Mouse (Mus musculus) gastrocnemius, adult 8-10 months (tissue): Measurements from ENCODE around the gene Il17rc. TPM values are rescaled to one million over a fixed set of nuclear protein-coding genes. Genes with fewer than 3 reads are reported as not detected.

Experiments used
- microRNA-seq: library from miRNA; unstranded; fragments of <30 nt; microRNA quantifications from one replicate; pipeline ENCODE4 v1.2.0, GENCODE M21; 2022
- total RNA-seq, 4 experiments: library from RNA; stranded (reverse); gene quantifications; 2 replicates each; pipeline ENCODE4 v1.2.4; 2022

Gene Il17rc
- total RNA-seq, 4 experiments from 2014 or later, result 3.9 to 7.5 (median 4.7) TPM

Small RNA genes lying within 50 kb of the gene (microRNA-seq; reads per million reads assigned to microRNA genes)
- gene Gm23365 (not detected), gene Gm24387 (not detected)

Other genes with a start within 250 kb of the Il17rc start
- gene Mtmr14, start 233.6 kb upstream of the Il17rc start, total RNA-seq, result 10 to 100 TPM; 14.2 to 17.0 (median 16.3) TPM
- not detected for gene Cpne9, start 189.1 kb upstream of the Il17rc start, total RNA-seq
- 10 to 100 TPM in 1 of 4 experiments, 1 to 10 TPM in 3; 8.0 to 11.1 (median 9.5) TPM for gene Brpf1, start 164.3 kb upstream of the Il17rc start, total RNA-seq
- gene Ogg1, start 144.5 kb upstream of the Il17rc start, total RNA-seq, result 1 to 10 TPM; 4.3 to 7.6 (median 5.2) TPM
- 10 to 100 TPM; 37.4 to 43.2 (median 40.5) TPM for gene Camk1, start 127.4 kb upstream of the Il17rc start, total RNA-seq
- gene Tada3, start 93.5 kb upstream of the Il17rc start, total RNA-seq, result 10 to 100 TPM; 11.6 to 17.1 (median 14.0) TPM
- gene Arpc4, start 93.3 kb upstream of the Il17rc start, total RNA-seq, result 10 to 100 TPM; 50.8 to 57.8 (median 55.8) TPM
- under 1 TPM; 0.27 to 0.94 (median 0.83) TPM for gene Ttll3, start 82.2 kb upstream of the Il17rc start, total RNA-seq
- 10 to 100 TPM in 1 of 4 experiments, 1 to 10 TPM in 3; 5.9 to 12.8 (median 6.8) TPM for gene Rpusd3, start 52.1 kb upstream of the Il17rc start, total RNA-seq
- gene Cidec, start 35.7 kb upstream of the Il17rc start, total RNA-seq, result 10 to 100 TPM in 3 of 4 experiments, 1 to 10 TPM in 1; 3.8 to 35.8 (median 19.8) TPM
- 10 to 100 TPM; 27.4 to 30.4 (median 29.1) TPM for gene Jagn1, start 28.9 kb upstream of the Il17rc start, total RNA-seq
- gene Il17re, start 12.9 kb upstream of the Il17rc start, total RNA-seq, result under 1 TPM; 0.12 to 0.44 (median 0.28) TPM
- gene Creld1, start 11.9 kb downstream of the Il17rc start, total RNA-seq, result 10 to 100 TPM; 46.7 to 56.2 (median 49.2) TPM
- not detected for gene Prrt3, start 30.5 kb downstream of the Il17rc start, total RNA-seq
- gene Emc3, start 60.2 kb downstream of the Il17rc start, total RNA-seq, result 10 to 100 TPM; 51.5 to 58.0 (median 55.0) TPM
- gene Fancd2, start 60.3 kb downstream of the Il17rc start, total RNA-seq, result under 1 TPM in 3 of 4 experiments, not detected in 1; 0.07 to 0.24 (median 0.24) TPM
- not detected for gene Fancd2os, start 129.3 kb downstream of the Il17rc start, total RNA-seq
- 10 to 100 TPM; 37.5 to 44.8 (median 44.1) TPM for gene Brk1, start 133.3 kb downstream of the Il17rc start, total RNA-seq
- gene Vhl, start 152.5 kb downstream of the Il17rc start, total RNA-seq, result 1 to 10 TPM; 5.3 to 7.3 (median 6.2) TPM
- gene Irak2, start 167.0 kb downstream of the Il17rc start, total RNA-seq, result 1 to 10 TPM; 3.3 to 7.4 (median 4.7) TPM
- gene Tatdn2, start 225.6 kb downstream of the Il17rc start, total RNA-seq, result 10 to 100 TPM; 41.0 to 65.6 (median 53.0) TPM
- gene Ghrl, start 248.5 kb downstream of the Il17rc start, total RNA-seq, result not detected